Mouse (Mus musculus): Measurements from ENCODE around the gene Apela. TPM values are rescaled to one million over a fixed set of nuclear protein-coding genes. Genes with fewer than 3 reads are reported as not detected.

Gene Apela
- 0.45 and 0.48 TPM in 2 replicates for polyA plus RNA-seq (2015; fragmentation: Nextera tagmentation; extraction: Ambion mirVana)

- peaks cover 8% of the 10 kb centered on the region; the same call in 1 of the 2 replicates for H3K27me3 ChIP-seq
- 3% methylated on average over 8 of the region's 8 CpGs for WGBS (ENCODE audit: insufficient replicate concordance)
- peak within 1 kb of the TSS; percentile 22 for H3K4me2 ChIP-seq
- H3K4me1 ChIP-seq (replicated peaks): no peaks in the 10 kb centered on the region; the same call in 1 of the 2 replicates
- no peaks in the 10 kb centered on the region for H3K36me3 ChIP-seq
- no peak within 1 kb of the TSS for H3K27ac ChIP-seq
- no peaks in the 10 kb centered on the region for H3K9me3 ChIP-seq (replicated peaks)
- 0 out of 2 replicates have a peak within 1 kb of the TSS, but pooled peaks have one; percentile 9 for H3K4me3 ChIP-seq (replicated peaks)
- ATAC-seq (ENCODE audit: low read depth) (peak; percentile 59), DNase-seq (no peak)
- no peak within 1 kb of the TSS for H3K9ac ChIP-seq
These were observed at the start of gene Apela for GRCm38 (mm10) chr8:65037117-65037533. TSS of gene Apela (minus strand) at chr8:65037336.

GRCm38 (mm10) chr8:65085680-65086079, 48.5 kb upstream of the Apela start:
- Histone ChIP-seq H3K9me3 (replicated peaks) (no peaks in the 10 kb centered on the region), H3K9ac (no peak overlapping the region), H3K4me1 (replicated peaks) (no peaks in the 10 kb centered on the region), H3K27ac (no peak overlapping the region), H3K4me3 (replicated peaks) (no peak overlapping the region), H3K36me3 (no peaks in the 10 kb centered on the region), H3K27me3 (no peaks in the 10 kb centered on the region), H3K4me2 (no peak overlapping the region)
- ATAC-seq (ENCODE audit: low read depth) (no peak), DNase-seq (no peak)
- WGBS (ENCODE audit: insufficient replicate concordance): 57% methylated on average over 2 of the region's 2 CpGs

GRCm38 (mm10) chr8:65080731-65081130, 43.6 kb upstream of the Apela start:
- no peak for ATAC-seq (ENCODE audit: low read depth)

GRCm38 (mm10) chr8:65074733-65075132, 37.6 kb upstream of the Apela start, which contains the start of gene Gm10663:
TSS of gene Gm10663 (plus strand) at chr8:65075033.
- Histone ChIP-seq H3K27me3 (no peaks in the 10 kb centered on the region), H3K36me3 (no peaks in the 10 kb centered on the region), H3K9me3 (replicated peaks) (no peaks in the 10 kb centered on the region), H3K9ac (no peak within 1 kb of the TSS), H3K4me2 (no peak within 1 kb of the TSS), H3K27ac (no peak within 1 kb of the TSS), H3K4me1 (replicated peaks) (no peaks in the 10 kb centered on the region), H3K4me3 (replicated peaks) (no peak within 1 kb of the TSS)
- 86% methylated on average over 2 of the region's 2 CpGs for WGBS (ENCODE audit: insufficient replicate concordance)
- no peak for DNase-seq
- ATAC-seq (ENCODE audit: low read depth): no peak

More at GRCm38 (mm10) chr8:65080731-65081130, 43.6 kb upstream of the Apela start:
- Histone ChIP-seq H3K36me3 (no peaks in the 10 kb centered on the region), H3K4me2 (no peak overlapping the region), H3K4me3 (replicated peaks) (no peak overlapping the region), H3K9ac (no peak overlapping the region), H3K4me1 (replicated peaks) (no peaks in the 10 kb centered on the region), H3K27ac (no peak overlapping the region), H3K9me3 (replicated peaks) (no peaks in the 10 kb centered on the region), H3K27me3 (no peaks in the 10 kb centered on the region)
- 36% methylated on average over 9 of the region's 9 CpGs for WGBS (ENCODE audit: insufficient replicate concordance)
- DNase-seq: no peak

- 61% methylated on average over 4 of the region's 4 CpGs for WGBS (ENCODE audit: insufficient replicate concordance)
- Histone ChIP-seq H3K27ac (no peak overlapping the region), H3K27me3 (no peaks in the 10 kb centered on the region), H3K9me3 (replicated peaks) (no peaks in the 10 kb centered on the region), H3K4me2 (no peak overlapping the region), H3K4me3 (replicated peaks) (no peak overlapping the region), H3K4me1 (replicated peaks) (no peaks in the 10 kb centered on the region), H3K36me3 (no peaks in the 10 kb centered on the region), H3K9ac (no peak overlapping the region)
- ATAC-seq (ENCODE audit: low read depth) (no peak), DNase-seq (no peak)
These were observed 33.9 kb upstream of the Apela start for GRCm38 (mm10) chr8:65070996-65071395.

GRCm38 (mm10) chr8:65068473-65068819, 31.3 kb upstream of the Apela start:
- Histone ChIP-seq H3K9ac (no peak overlapping the region), H3K4me2 (no peak overlapping the region), H3K27ac (no peak overlapping the region), H3K4me1 (replicated peaks) (no peaks in the 10 kb centered on the region), H3K36me3 (no peaks in the 10 kb centered on the region), H3K27me3 (no peaks in the 10 kb centered on the region), H3K9me3 (replicated peaks) (no peaks in the 10 kb centered on the region), H3K4me3 (replicated peaks) (no peak overlapping the region)
- DNase-seq (no peak), ATAC-seq (ENCODE audit: low read depth) (no peak)
- WGBS (ENCODE audit: insufficient replicate concordance): 75% methylated on average over 4 of the region's 4 CpGs

GRCm38 (mm10) chr8:65067694-65068472, 30.7 kb upstream of the Apela start:
- WGBS (ENCODE audit: insufficient replicate concordance): 43% methylated on average over 10 of the region's 10 CpGs
- Histone ChIP-seq H3K27ac (no peak overlapping the region), H3K4me2 (no peak overlapping the region), H3K9me3 (replicated peaks) (no peaks in the 10 kb centered on the region), H3K9ac (no peak overlapping the region), H3K36me3 (no peaks in the 10 kb centered on the region), H3K4me3 (replicated peaks) (no peak overlapping the region), H3K27me3 (no peaks in the 10 kb centered on the region), H3K4me1 (replicated peaks) (no peaks in the 10 kb centered on the region)
- DNase-seq (no peak), ATAC-seq (ENCODE audit: low read depth) (no peak)

GRCm38 (mm10) chr8:65067031-65067430, 29.9 kb upstream of the Apela start:
- Histone ChIP-seq H3K36me3 (no peaks in the 10 kb centered on the region), H3K9me3 (replicated peaks) (no peaks in the 10 kb centered on the region), H3K27me3 (no peaks in the 10 kb centered on the region), H3K4me2 (no peak overlapping the region), H3K4me1 (replicated peaks) (no peaks in the 10 kb centered on the region), H3K27ac (no peak overlapping the region), H3K9ac (no peak overlapping the region), H3K4me3 (replicated peaks) (no peak overlapping the region)
- DNase-seq (no peak), ATAC-seq (ENCODE audit: low read depth) (no peak)
- WGBS (ENCODE audit: insufficient replicate concordance): 77% methylated on average over 4 of the region's 4 CpGs

- H3K4me1 ChIP-seq (replicated peaks): no peaks in the 10 kb centered on the region
- H3K9me3 ChIP-seq (replicated peaks): no peaks in the 10 kb centered on the region
- ATAC-seq (ENCODE audit: low read depth): no peak
- H3K36me3 ChIP-seq: no peaks in the 10 kb centered on the region
- no peak overlapping the region for H3K4me3 ChIP-seq (replicated peaks)
- H3K4me2 ChIP-seq: no peak overlapping the region
- 78% methylated on average over 3 of the region's 3 CpGs for WGBS (ENCODE audit: insufficient replicate concordance)
- DNase-seq: no peak
- H3K27me3 ChIP-seq: no peaks in the 10 kb centered on the region
- H3K9ac ChIP-seq: no peak overlapping the region
- no peak overlapping the region for H3K27ac ChIP-seq
These were observed 28.5 kb upstream of the Apela start for GRCm38 (mm10) chr8:65065622-65066021.

GRCm38 (mm10) chr8:65064071-65064470, 26.9 kb upstream of the Apela start:
- no peak for ATAC-seq (ENCODE audit: low read depth)
- Histone ChIP-seq H3K4me2 (no peak overlapping the region), H3K4me3 (replicated peaks) (no peak overlapping the region), H3K27me3 (no peaks in the 10 kb centered on the region), H3K36me3 (no peaks in the 10 kb centered on the region), H3K9ac (no peak overlapping the region), H3K4me1 (replicated peaks) (no peaks in the 10 kb centered on the region), H3K9me3 (replicated peaks) (no peaks in the 10 kb centered on the region), H3K27ac (no peak overlapping the region)
- DNase-seq: no peak
- WGBS (ENCODE audit: insufficient replicate concordance): 43% methylated on average over 2 of the region's 2 CpGs

GRCm38 (mm10) chr8:65062195-65062594, 25.1 kb upstream of the Apela start:
- no peaks in the 10 kb centered on the region for H3K4me1 ChIP-seq (replicated peaks)
- H3K27ac ChIP-seq: no peak overlapping the region
- no peak overlapping the region for H3K4me2 ChIP-seq
- H3K36me3 ChIP-seq: no peaks in the 10 kb centered on the region
- no peak overlapping the region for H3K4me3 ChIP-seq (replicated peaks)
- ATAC-seq (ENCODE audit: low read depth) (no peak), DNase-seq (no peak)
- WGBS (ENCODE audit: insufficient replicate concordance): 56% methylated on average over 4 of the region's 4 CpGs
- no peaks in the 10 kb centered on the region for H3K27me3 ChIP-seq
- H3K9me3 ChIP-seq (replicated peaks): no peaks in the 10 kb centered on the region
- H3K9ac ChIP-seq: no peak overlapping the region

GRCm38 (mm10) chr8:65056722-65057121, 19.6 kb upstream of the Apela start:
- no peaks in the 10 kb centered on the region for H3K4me1 ChIP-seq (replicated peaks)

More at GRCm38 (mm10) chr8:65056722-65057121, 19.6 kb upstream of the Apela start:
- no peak for DNase-seq
- ATAC-seq (ENCODE audit: low read depth): no peak
- Histone ChIP-seq H3K27ac (no peak overlapping the region), H3K27me3 (no peaks in the 10 kb centered on the region), H3K36me3 (no peaks in the 10 kb centered on the region), H3K4me2 (no peak overlapping the region), H3K9ac (no peak overlapping the region), H3K9me3 (replicated peaks) (no peaks in the 10 kb centered on the region), H3K4me3 (replicated peaks) (no peak overlapping the region)
- 72% methylated on average over 4 of the region's 4 CpGs for WGBS (ENCODE audit: insufficient replicate concordance)

Measured in liver, embryonic 13.5 days (tissue).